Mouse (Mus musculus) heart, embryonic 13.5 days (tissue): ENCODE data around the gene Add1. TPM values are rescaled to one million over a fixed set of nuclear protein-coding genes. Genes with fewer than 3 reads are reported as not detected.

Experiments used
- ATAC-seq: fragments of 200-750 bp; cut with Nextera tagmentation; 2 replicates; pipeline ENCODE4 v1.8.0; 2017; ENCODE audit warnings: moderate TSS enrichment; ENCODE audit not compliant: insufficient number of reproducible peaks, low FRiP score, low TSS enrichment; ENCODE audit errors: extremely low read depth
- H3K27ac ChIP-seq: fragments of 300-500 bp; sonication (generic); replicated peaks from 2 replicates; pipeline ENCODE4 v1.5.1; 2015; ENCODE audit warnings: moderate library complexity, mild to moderate bottlenecking, inconsistent platforms
- H3K27me3 ChIP-seq: fragments of 300-500 bp; sonication (generic); replicated peaks from 2 replicates; pipeline ENCODE4 v1.6.1; 2015; ENCODE audit warnings: mild to moderate bottlenecking, inconsistent platforms
- H3K36me3 ChIP-seq: fragments of 300-500 bp; sonication (generic); 2 replicates; pipeline ENCODE4 v1.6.1; 2015; ENCODE audit warnings: mild to moderate bottlenecking, inconsistent platforms
- H3K4me1 ChIP-seq: fragments of 300-500 bp; sonication (generic); 2 replicates; pipeline ENCODE4 v1.6.1; 2015; ENCODE audit warnings: inconsistent platforms
- H3K4me2 ChIP-seq: fragments of 300-500 bp; sonication (generic); 2 replicates; pipeline ENCODE4 v1.6.1; 2015; ENCODE audit warnings: inconsistent platforms, mild to moderate bottlenecking, moderate library complexity
- H3K4me3 ChIP-seq: fragments of 300-500 bp; sonication (generic); 2 replicates; pipeline ENCODE4 v1.5.1; 2015; ENCODE audit warnings: moderate library complexity, mild to moderate bottlenecking, inconsistent platforms
- H3K9ac ChIP-seq: fragments of 300-500 bp; sonication (generic); 2 replicates; pipeline ENCODE4 v1.6.1; 2015; ENCODE audit warnings: inconsistent platforms, mild to moderate bottlenecking, moderate library complexity
- H3K9me3 ChIP-seq: fragments of 300-500 bp; sonication (generic); 2 replicates; pipeline ENCODE4 v1.6.1; 2016; ENCODE audit warnings: inconsistent platforms
- WGBS: fragments of 180-500 bp; shearing (Covaris S2); methylation state at CpG from one replicate; pipeline ENCODE4 v1.1.7; 2015; ENCODE audit warnings: mixed read lengths; 5-methylcytosine and 5-hydroxymethylcytosine counted together
- polyA plus RNA-seq: library from polyadenylated mRNA; unstranded; fragments of >200 nt; fragmentation: Nextera tagmentation; extraction: Ambion mirVana; gene quantifications from 2 replicates; pipeline ENCODE4 v1.2.1, GENCODE M21; 2015

The Add1 gene
- polyA plus RNA-seq, 1 experiment from 2014 or later, result 144 TPM

GRCm38 (mm10) chr5:34534776-34535581, 38.5 kb upstream of the Add1 start:
- Histone ChIP-seq H3K36me3 (no peaks in the 10 kb centered on the region), H3K9me3 (no peaks in the 10 kb centered on the region), H3K4me3 (no peak overlapping the region), H3K9ac (no peak overlapping the region), H3K4me1 (peaks cover 24% of the 10 kb centered on the region), H3K27ac (no peak overlapping the region), H3K4me2 (no peak overlapping the region), H3K27me3 (no peaks in the 10 kb centered on the region)
- WGBS, result 70% methylated on average over 5 of the region's 5 CpGs
- no peak for ATAC-seq

DNA sequence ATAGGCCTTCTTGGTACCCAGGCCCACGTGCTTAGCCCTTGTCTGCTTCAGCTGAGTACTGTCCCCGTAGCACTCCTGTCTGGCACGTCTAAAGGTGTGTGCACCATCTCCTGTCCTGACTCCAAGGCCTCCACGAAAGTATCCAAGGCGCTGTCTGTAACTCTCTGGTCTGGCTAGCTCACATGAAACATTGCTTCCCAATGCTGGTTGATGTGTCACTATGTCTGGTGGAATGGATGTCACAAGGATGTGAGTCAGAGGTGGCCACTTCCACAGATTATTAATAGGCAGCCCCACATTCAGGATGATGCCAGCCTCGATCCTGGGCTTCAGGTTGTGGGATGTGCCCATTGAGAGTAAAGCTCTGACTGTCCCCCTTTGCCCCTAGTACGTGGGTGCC, 37.6 kb upstream of the Add1 start:
- 73% methylated on average over 7 of the region's 7 CpGs for WGBS
- Histone ChIP-seq H3K4me1 (peaks cover 19% of the 10 kb centered on the region), H3K9ac (no peak overlapping the region)

GRCm38 (mm10) chr5:34538079-34538478, 35.4 kb upstream of the Add1 start:
- H3K4me2 ChIP-seq, result no peak overlapping the region
- H3K27ac ChIP-seq, result no peak overlapping the region
- H3K27me3 ChIP-seq, result no peaks in the 10 kb centered on the region; the same call in 1 of the 2 replicates
- no peak overlapping the region for H3K4me3 ChIP-seq
- ATAC-seq, result no peak
- H3K4me1 ChIP-seq, result peaks cover 16% of the 10 kb centered on the region
- no peaks in the 10 kb centered on the region for H3K9me3 ChIP-seq
- no peak overlapping the region for H3K9ac ChIP-seq
- no peaks in the 10 kb centered on the region for H3K36me3 ChIP-seq
- 69% methylated on average over 7 of the region's 7 CpGs for WGBS

More for the DNA sequence above, 37.6 kb upstream of the Add1 start:
- Histone ChIP-seq H3K27me3 (no peaks in the 10 kb centered on the region), H3K4me3 (no peak overlapping the region), H3K27ac (no peak overlapping the region), H3K9me3 (no peaks in the 10 kb centered on the region), H3K36me3 (no peaks in the 10 kb centered on the region), H3K4me2 (no peak overlapping the region)
- no peak for ATAC-seq

- H3K27me3 ChIP-seq, result no peaks in the 10 kb centered on the region; the same call in 1 of the 2 replicates
- no peak for ATAC-seq
- H3K4me1 ChIP-seq, result peaks cover 15% of the 10 kb centered on the region
- WGBS, result 35% methylated on average over 5 of the region's 5 CpGs
- no peaks in the 10 kb centered on the region for H3K36me3 ChIP-seq
- H3K4me3 ChIP-seq, result no peak overlapping the region
- H3K4me2 ChIP-seq, result no peak overlapping the region
- H3K9ac ChIP-seq, result no peak overlapping the region
- no peaks in the 10 kb centered on the region for H3K9me3 ChIP-seq
- no peak overlapping the region for H3K27ac ChIP-seq
These were observed 34.9 kb upstream of the Add1 start for GRCm38 (mm10) chr5:34538527-34538926.

- Histone ChIP-seq H3K36me3 (no peaks in the 10 kb centered on the region), H3K27me3 (no peaks in the 10 kb centered on the region; the same call in 1 of the 2 replicates), H3K9ac (no peak overlapping the region), H3K4me2 (no peak overlapping the region), H3K27ac (no peak overlapping the region), H3K4me3 (no peak overlapping the region), H3K4me1 (peaks cover 9% of the 10 kb centered on the region), H3K9me3 (no peaks in the 10 kb centered on the region)
- no peak for ATAC-seq
- WGBS, result 88% methylated on average over 2 of the region's 2 CpGs
These were observed 34.3 kb upstream of the Add1 start for GRCm38 (mm10) chr5:34539121-34539520.

DNA sequence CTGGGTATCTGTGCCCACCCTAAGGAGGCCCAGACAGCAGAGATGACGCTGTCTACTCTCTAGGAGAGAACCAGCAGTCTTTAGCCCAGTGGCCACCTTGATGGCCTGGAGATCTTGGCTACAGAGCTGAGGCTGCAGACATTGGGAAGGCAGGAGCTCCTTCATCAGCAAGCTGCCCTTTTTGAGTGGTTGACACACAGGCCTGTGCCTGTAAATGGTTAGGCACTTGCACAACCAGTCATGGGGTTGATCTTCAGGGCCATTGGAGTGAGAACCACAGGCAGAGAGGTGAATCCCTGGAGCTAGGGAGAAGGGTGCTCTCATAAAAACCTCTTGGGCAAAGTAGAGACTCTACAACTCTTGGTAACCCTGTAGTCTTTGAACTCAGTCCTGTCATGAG, 31.3 kb upstream of the Add1 start:
- Histone ChIP-seq H3K27me3 (no peaks in the 10 kb centered on the region; the same call in 1 of the 2 replicates), H3K4me2 (no peak overlapping the region), H3K27ac (no peak overlapping the region), H3K4me3 (no peak overlapping the region), H3K9me3 (no peaks in the 10 kb centered on the region), H3K36me3 (no peaks in the 10 kb centered on the region), H3K9ac (no peak overlapping the region), H3K4me1 (0 out of 2 replicates have a peak, but pooled peaks cover 4% of the 10 kb centered on the region)
- 65% methylated on average over 1 of the region's 1 CpGs for WGBS
- ATAC-seq, result no peak

- Histone ChIP-seq H3K4me3 (no peak overlapping the region), H3K9me3 (no peaks in the 10 kb centered on the region), H3K4me2 (no peak overlapping the region), H3K27me3 (no peaks in the 10 kb centered on the region; the same call in 1 of the 2 replicates), H3K36me3 (no peaks in the 10 kb centered on the region), H3K9ac (no peak overlapping the region), H3K27ac (no peak overlapping the region), H3K4me1 (0 out of 2 replicates have a peak, but pooled peaks cover 4% of the 10 kb centered on the region)
- ATAC-seq, result no peak
- 48% methylated on average over 4 of the region's 4 CpGs for WGBS
These were observed 30.4 kb upstream of the Add1 start for GRCm38 (mm10) chr5:34543114-34543513.

- peaks cover 23% of the 10 kb centered on the region for H3K4me1 ChIP-seq
- H3K27me3 ChIP-seq, result no peaks in the 10 kb centered on the region
- no peak overlapping the region for H3K9ac ChIP-seq
- ATAC-seq, result no peak
- H3K27ac ChIP-seq, result no peak overlapping the region
- H3K4me3 ChIP-seq, result no peak overlapping the region
- H3K36me3 ChIP-seq, result peaks cover 11% of the 10 kb centered on the region
- no peak overlapping the region for H3K4me2 ChIP-seq
- no peaks in the 10 kb centered on the region for H3K9me3 ChIP-seq
These were observed 26.1 kb upstream of the Add1 start for GRCm38 (mm10) chr5:34547410-34547809.

DNA sequence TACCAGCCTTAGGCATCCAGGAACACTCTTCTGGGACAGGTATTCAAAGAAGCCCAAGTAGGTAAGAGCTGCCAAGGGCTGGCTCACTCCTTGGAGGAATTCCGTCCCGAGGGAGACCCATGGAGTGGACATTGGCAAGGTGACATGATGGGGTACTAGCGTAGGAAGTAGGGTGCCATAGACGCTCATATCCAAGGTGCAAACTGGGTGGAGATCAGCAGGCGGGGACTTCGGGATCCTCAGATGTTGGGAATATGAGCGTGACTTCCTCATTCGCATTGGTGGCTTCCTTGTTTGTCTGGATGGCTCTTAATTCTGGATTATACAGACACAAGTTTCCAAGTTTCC, 24.4 kb upstream of the Add1 start:
- WGBS, result 17% methylated on average over 8 of the region's 8 CpGs
- peaks cover 18% of the 10 kb centered on the region for H3K4me1 ChIP-seq
- H3K9me3 ChIP-seq, result no peaks in the 10 kb centered on the region
- H3K4me3 ChIP-seq, result peak overlapping the region; percentile 72
- H3K4me2 ChIP-seq, result peak overlapping the region; percentile 91
- H3K27ac ChIP-seq, result no peak overlapping the region
- no peaks in the 10 kb centered on the region for H3K27me3 ChIP-seq
- peaks cover 22% of the 10 kb centered on the region for H3K36me3 ChIP-seq
- peak overlapping the region; percentile 81 for H3K9ac ChIP-seq
- ATAC-seq, result no peak

- Histone ChIP-seq H3K4me3 (peak overlapping the region; percentile 72), H3K27me3 (no peaks in the 10 kb centered on the region), H3K9ac (peak overlapping the region; percentile 81), H3K9me3 (no peaks in the 10 kb centered on the region), H3K4me2 (peak overlapping the region; percentile 91), H3K36me3 (peaks cover 26% of the 10 kb centered on the region), H3K27ac (no peak overlapping the region; the same call in 1 of the 2 replicates), H3K4me1 (peaks cover 18% of the 10 kb centered on the region)
- WGBS, result under 1% methylated on average over 49 of the region's 49 CpGs
- ATAC-seq, result peak; percentile 53; the same call in 1 of the 2 replicates
These were observed 23.8 kb upstream of the Add1 start for GRCm38 (mm10) chr5:34549483-34550221.

GRCm38 (mm10) chr5:34550251-34550650, 23.2 kb upstream of the Add1 start:
- peaks cover 32% of the 10 kb centered on the region for H3K36me3 ChIP-seq
- H3K9me3 ChIP-seq, result no peaks in the 10 kb centered on the region
- peak overlapping the region; percentile 91 for H3K4me2 ChIP-seq
- ATAC-seq, result no peak
- 36% methylated on average over 6 of the region's 6 CpGs for WGBS
- no peak overlapping the region for H3K27ac ChIP-seq
- H3K27me3 ChIP-seq, result no peaks in the 10 kb centered on the region
- peak overlapping the region; percentile 81 for H3K9ac ChIP-seq
- peaks cover 18% of the 10 kb centered on the region for H3K4me1 ChIP-seq
- peak overlapping the region; percentile 72 for H3K4me3 ChIP-seq
